ENCODE assay signal across 9 mouse cellular contexts in genomic region chr11:22003341-22003981, GRCm38 (mm10). TPM values are rescaled to one million over a fixed set of nuclear protein-coding genes. Genes with fewer than 3 reads are reported as not detected.
A peak's percentile ranks its signal among the peaks of the same experiment; 100 is the strongest.
DNase-seq lines count a peak whose midpoint lies in the region; ATAC-seq lines count a peak whose summit lies in the region.
"Had no signal": no experiment of that assay in that cellular context is flagged by ENCODE, and none has a peak within 500 bp of the region (broad histone marks: within the 10 kb centered on the region; RNA-seq: fewer than 3 reads in every experiment).

No protein-coding gene starts in this region.

- H3K9me3 ChIP-seq in heart, embryonic 12.5 days (replicated peaks) = no peaks in the 10 kb centered on the region
- no peaks in the 10 kb centered on the region for H3K9me3 ChIP-seq in limb, embryonic 11.5 days (ENCODE audit: control insufficient read depth, low read length)
- H3K9me3 ChIP-seq in midbrain, embryonic 16.5 days (replicated peaks; ENCODE audit: control insufficient read depth, low read length, poor library complexity, severe bottlenecking) = no peaks in the 10 kb centered on the region

- H3K9ac ChIP-seq in heart, embryonic 12.5 days = no peak overlapping the region
- H3K9ac ChIP-seq in limb, embryonic 11.5 days (ENCODE audit: low read length) = no peak overlapping the region
- peak overlapping the region; percentile 32 for H3K9ac ChIP-seq in midbrain, embryonic 16.5 days (ENCODE audit: low read depth, low read length)

- H3K36me3 ChIP-seq in heart, embryonic 12.5 days = no peaks in the 10 kb centered on the region
- H3K36me3 ChIP-seq in limb, embryonic 11.5 days (ENCODE audit: control insufficient read depth, insufficient read depth, low read length) = no peaks in the 10 kb centered on the region
- 0 out of 2 replicates have a peak, but pooled peaks cover 2% of the 10 kb centered on the region for H3K36me3 ChIP-seq in midbrain, embryonic 16.5 days (ENCODE audit: control insufficient read depth, insufficient read depth, low read length)

- peak overlapping the region; percentile 93 for H3K4me2 ChIP-seq in heart, embryonic 12.5 days
- H3K4me2 ChIP-seq in limb, embryonic 11.5 days (ENCODE audit: low read depth, severe bottlenecking) = peak overlapping the region; percentile 13; the same call in 1 of the 2 replicates
- peak overlapping the region; percentile 63 for H3K4me2 ChIP-seq in midbrain, embryonic 16.5 days (ENCODE audit: low read length)

- H3K27ac ChIP-seq in heart, embryonic 12.5 days (ENCODE audit: poor library complexity, severe bottlenecking) = no peak overlapping the region
- no peak overlapping the region for H3K27ac ChIP-seq in limb, embryonic 11.5 days (replicated peaks; ENCODE audit: low read depth, low read length)
- H3K27ac ChIP-seq in midbrain, embryonic 16.5 days (ENCODE audit: low read length) = peak overlapping the region; percentile 84
- H3K27ac ChIP-seq: macrophage had no signal

- ATAC-seq in cerebellum, adult (ENCODE audit: insufficient number of reproducible peaks, low FRiP score, low TSS enrichment) = no peak
- ATAC-seq in heart, embryonic 12.5 days (ENCODE audit: insufficient number of reproducible peaks, low FRiP score) = no peak
- no peak for ATAC-seq in limb, embryonic 11.5 days (ENCODE audit: insufficient number of reproducible peaks, low FRiP score, low TSS enrichment, low read depth)
- no peak for ATAC-seq in midbrain, embryonic 16.5 days

- WGBS in heart, embryonic 12.5 days = under 1% methylated on average over 31 of the region's 31 CpGs
- WGBS in limb, embryonic 11.5 days = under 1% methylated on average over 31 of the region's 31 CpGs
- WGBS in midbrain, embryonic 16.5 days = 2% methylated on average over 31 of the region's 31 CpGs

- DNase-seq in cerebellum, postnatal 14 days = peak; percentile 23 to 36
- peak; percentile 47 for DNase-seq in testis, postnatal 10 days (ENCODE audit: low spot score)
- DNase-seq in testis, postnatal 14 days (ENCODE audit: low spot score) = no peak
- DNase-seq in limb, embryonic 11.5 days (ENCODE audit: low spot score) = peak; percentile 63
- no peak for DNase-seq in layer of hippocampus, adult 18-20 months (ENCODE audit: low spot score in 2 of 2)

- H3K4me1 ChIP-seq in heart, embryonic 12.5 days (replicated peaks) = peaks cover 51% of the 10 kb centered on the region
- H3K4me1 ChIP-seq in limb, embryonic 11.5 days (ENCODE audit: control insufficient read depth, insufficient read depth, low read length) = peaks cover 9% of the 10 kb centered on the region
- H3K4me1 ChIP-seq in midbrain, embryonic 16.5 days (ENCODE audit: control insufficient read depth, insufficient read depth, low read length) = peaks cover 13% of the 10 kb centered on the region

- H3K27me3 ChIP-seq in heart, embryonic 12.5 days (replicated peaks) = peaks cover 70% of the 10 kb centered on the region
- peaks cover 86% of the 10 kb centered on the region for H3K27me3 ChIP-seq in limb, embryonic 11.5 days (ENCODE audit: control insufficient read depth, insufficient read depth, low read length)
- peaks cover 50% of the 10 kb centered on the region for H3K27me3 ChIP-seq in midbrain, embryonic 16.5 days (ENCODE audit: control insufficient read depth, insufficient read depth, low read depth, low read length)

- peak overlapping the region; percentile 62 for H3K4me3 ChIP-seq in heart, embryonic 12.5 days
- no peak overlapping the region for H3K4me3 ChIP-seq in limb, embryonic 11.5 days (ENCODE audit: low read depth, low read length)
- peak overlapping the region; percentile 49 for H3K4me3 ChIP-seq in midbrain, embryonic 16.5 days (ENCODE audit: low read depth, low read length)

RNA-seq across cellular contexts. Expression of gene Otx1, which starts 0.8 kb away (rescaled TPM):
- polyA plus RNA-seq in heart, embryonic 12.5 days (2016; fragmentation: Nextera tagmentation; extraction: Ambion mirVana) = 0.28 and 0.45 TPM in 2 replicates
- polyA plus RNA-seq in limb, embryonic 11.5 days (2014; fragmentation: Nextera tagmentation; extraction: Ambion mirVana) = 0.24 and 0.39 TPM in 2 replicates
- 9.8 and 11.0 TPM in 2 replicates for polyA plus RNA-seq in midbrain, embryonic 16.5 days (2015; fragmentation: Nextera tagmentation; extraction: Ambion mirVana)
- 1 to 10 TPM; 3.2 to 4.6 TPM for total RNA-seq in layer of hippocampus, adult 18-20 months (2021)
- polyA plus RNA-seq: macrophage had no signal

Comparison
In these comparisons a context has a peak if more than half of its experiments do, and no peak if none do; other contexts are left out.
1. DNase-seq: peak in cerebellum, postnatal 14 days (2 of 2), testis, postnatal 10 days (single experiment) and limb, embryonic 11.5 days (single experiment); none in testis, postnatal 14 days (single experiment) and layer of hippocampus, adult 18-20 months (0 of 2).
2. H3K4me2 ChIP-seq: peak in every context shown above with its lines; median percentile 93 in heart, embryonic 12.5 days; 63 in midbrain, embryonic 16.5 days; 13 in limb, embryonic 11.5 days.